Mouse (Mus musculus): ENCODE data around the gene Pef1. TPM values are rescaled to one million over a fixed set of nuclear protein-coding genes. Genes with fewer than 3 reads are reported as not detected.

Gene Pef1
- 112 and 136 TPM in 2 replicates for polyA plus RNA-seq (2012; rRNA removed; ENCODE audit: low replicate concordance)

GRCm38 (mm10) chr4:130102111-130102651 lies at the start of gene Pef1:
Gene Pef1 (plus strand): TSS chr4:130102558.

GRCm38 (mm10) chr4:130139214-130139492 lies 36.8 kb downstream of the Pef1 start, which contains the start of gene Hcrtr1:
Gene Hcrtr1 (minus strand): TSS chr4:130139359.

GRCm38 (mm10) chr4:130175072-130175711 lies 72.8 kb downstream of the Pef1 start, which contains the start of gene Tinagl1:
Gene Tinagl1 (minus strand): TSS chr4:130175122.

Other genes with a start within 250 kb of the Pef1 start
- 0.11 TPM in 2 replicates for gene Spocd1, start 173.3 kb upstream of the Pef1 start, polyA plus RNA-seq (2012; rRNA removed; ENCODE audit: low replicate concordance)
- 2.8 and 7.2 TPM in 2 replicates for gene Adgrb2, start 117.7 kb upstream of the Pef1 start, polyA plus RNA-seq (2012; rRNA removed; ENCODE audit: low replicate concordance)
- gene Col16a1, start 54.7 kb upstream of the Pef1 start, polyA plus RNA-seq (2012; rRNA removed; ENCODE audit: low replicate concordance): 31.0 and 58.8 TPM in 2 replicates
- 2.2 TPM in 2 replicates for gene Hcrtr1, start 36.8 kb downstream of the Pef1 start, polyA plus RNA-seq (2012; rRNA removed; ENCODE audit: low replicate concordance)
- gene Tinagl1, start 72.6 kb downstream of the Pef1 start, polyA plus RNA-seq (2012; rRNA removed; ENCODE audit: low replicate concordance): 94.4 and 146 TPM in 2 replicates
- gene Gm853, start 119.8 kb downstream of the Pef1 start, polyA plus RNA-seq (2012; rRNA removed; ENCODE audit: low replicate concordance): not detected in 2 replicates
- 80.7 and 125 TPM in 2 replicates for gene Serinc2, start 176.6 kb downstream of the Pef1 start, polyA plus RNA-seq (2012; rRNA removed; ENCODE audit: low replicate concordance)
- gene Fabp3, start 206.0 kb downstream of the Pef1 start, polyA plus RNA-seq (2012; rRNA removed; ENCODE audit: low replicate concordance): 3.1 and 123 TPM in 2 replicates
- gene Gm10570, start 206.1 kb downstream of the Pef1 start, polyA plus RNA-seq (2012; rRNA removed; ENCODE audit: low replicate concordance): 0.30 TPM in 1 of 2 replicates, not detected in the other

Measured in mammary gland, adult 2 months (tissue).